Mouse (Mus musculus): ENCODE measurements at regions not wholly inside any gene's neighbourhood (a gene's known extent, or its start where the extent isn't known, plus 50 kb on each side); places are given as distances from the start of the nearest gene placed in this dataset.
A peak's percentile ranks its signal among the peaks of the same experiment; 100 is the strongest.

DNA sequence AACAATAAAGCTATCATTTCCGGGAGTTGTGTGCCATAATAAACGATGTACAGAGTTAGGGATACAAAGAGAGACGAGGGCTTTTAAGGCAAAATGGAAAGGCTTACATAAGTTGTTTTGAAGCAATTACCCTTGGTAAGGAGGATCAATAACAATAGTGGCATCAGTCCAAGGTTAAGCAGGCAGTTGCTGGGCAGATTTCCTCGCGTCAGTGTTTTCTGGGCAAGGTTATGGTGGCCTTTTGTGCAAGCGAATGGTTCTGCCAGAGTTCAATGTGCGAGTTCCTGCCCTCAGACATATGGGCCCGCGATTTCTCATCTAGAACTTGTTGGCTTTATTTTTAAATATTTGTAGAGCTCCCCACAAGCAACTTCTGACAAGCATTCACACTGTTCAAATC, 597.7 kb downstream of the Gm19410 start:
- peak; percentile 9 to 69 for DNase-seq

- no peak for DNase-seq
Observed at GRCm38 (mm10) chr8:36364567-36365231, 599.1 kb downstream of the Gm19410 start.

DNA sequence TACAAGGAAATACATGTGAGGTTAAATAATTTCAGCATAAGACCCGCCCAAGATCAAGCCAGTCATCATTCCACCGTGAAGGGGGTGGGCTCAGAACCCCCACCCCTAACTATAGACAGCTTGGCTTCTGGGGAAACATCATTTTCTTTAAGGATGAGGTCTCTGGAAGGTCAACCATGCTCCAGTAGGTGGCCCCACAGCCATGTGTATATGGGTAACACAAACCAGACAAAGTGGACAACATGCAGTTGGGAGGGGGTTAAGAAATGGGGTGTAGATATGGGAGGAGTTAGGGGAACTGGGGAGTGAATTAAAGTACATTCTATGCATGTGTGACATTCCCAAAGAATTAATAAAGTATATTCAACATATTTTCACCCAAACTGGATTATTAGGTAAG, 600.4 kb downstream of the Gm19410 start:
- peak in 1 of 2 experiments; percentile 5 for DNase-seq

GRCm38 (mm10) chr8:36376579-36377350, 611.2 kb downstream of the Gm19410 start:
- DNase-seq: no peak

- DNase-seq: no peak
Observed at GRCm38 (mm10) chr8:36394487-36394886, 598.9 kb upstream of the AI429214 start.

DNA sequence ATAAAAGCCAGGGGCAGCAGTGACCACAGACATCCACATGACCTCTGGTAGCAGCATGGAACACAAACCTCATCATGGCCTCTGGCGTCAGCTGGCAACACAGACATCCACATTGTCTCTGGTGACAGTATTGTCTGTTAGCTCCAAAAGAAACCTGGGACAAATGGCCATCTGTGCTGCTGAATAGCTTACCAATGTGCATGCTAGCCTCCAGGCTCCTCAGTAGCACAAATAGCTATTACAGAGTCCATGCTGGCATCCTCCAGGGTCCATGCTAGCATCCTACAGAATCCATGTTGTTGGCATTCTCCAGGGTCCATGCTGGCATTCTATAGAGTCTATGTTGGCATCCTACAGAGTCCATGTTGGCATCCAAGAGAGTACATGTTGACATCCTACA, 596.9 kb upstream of the AI429214 start:
- no peak for DNase-seq

DNA sequence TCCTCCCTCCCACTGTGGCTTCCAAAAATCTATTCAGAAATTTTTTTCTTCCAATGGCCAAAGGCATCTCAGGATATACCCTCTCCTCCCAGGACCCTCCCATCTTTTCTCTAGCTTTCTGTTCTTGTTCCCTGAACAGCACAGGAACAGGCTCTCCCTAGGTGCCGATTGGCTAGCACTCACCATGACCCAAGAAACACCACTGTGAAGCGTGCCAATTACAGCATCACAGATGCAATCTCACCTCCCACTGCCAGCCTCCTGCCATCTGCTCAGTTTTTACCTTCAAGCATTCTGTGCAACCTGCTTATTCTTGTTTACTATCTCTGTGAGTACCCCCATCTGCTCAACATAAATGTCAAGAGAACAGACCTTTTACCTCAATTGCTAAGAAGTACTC, 586.7 kb upstream of the AI429214 start:
- DNase-seq: no peak

Measured in adrenal gland, postnatal 36 days (tissue).